Mouse (Mus musculus): ENCODE data around the gene Snrnp70. TPM values are rescaled to one million over a fixed set of nuclear protein-coding genes. Genes with fewer than 3 reads are reported as not detected.
"Not testable (repeated sequence)": the region's sequence is repeated elsewhere in the genome, so short reads cannot be mapped to it uniquely, and the experiment has no call there.

The Snrnp70 gene
- total RNA-seq, 2 experiments from 2014 or later, result 203 to 223 TPM

- DNase-seq, result no peak
These were observed 14.1 kb upstream of the Snrnp70 start for GRCm38 (mm10) chr7:45409497-45410163.

GRCm38 (mm10) chr7:45408949-45409348 lies 13.4 kb upstream of the Snrnp70 start:
- DNase-seq, result no peak

- no peak for DNase-seq
These were observed 12.8 kb upstream of the Snrnp70 start for GRCm38 (mm10) chr7:45408351-45408750.

- DNase-seq, result no peak
These were observed 12.3 kb upstream of the Snrnp70 start for GRCm38 (mm10) chr7:45407836-45408235.

DNA sequence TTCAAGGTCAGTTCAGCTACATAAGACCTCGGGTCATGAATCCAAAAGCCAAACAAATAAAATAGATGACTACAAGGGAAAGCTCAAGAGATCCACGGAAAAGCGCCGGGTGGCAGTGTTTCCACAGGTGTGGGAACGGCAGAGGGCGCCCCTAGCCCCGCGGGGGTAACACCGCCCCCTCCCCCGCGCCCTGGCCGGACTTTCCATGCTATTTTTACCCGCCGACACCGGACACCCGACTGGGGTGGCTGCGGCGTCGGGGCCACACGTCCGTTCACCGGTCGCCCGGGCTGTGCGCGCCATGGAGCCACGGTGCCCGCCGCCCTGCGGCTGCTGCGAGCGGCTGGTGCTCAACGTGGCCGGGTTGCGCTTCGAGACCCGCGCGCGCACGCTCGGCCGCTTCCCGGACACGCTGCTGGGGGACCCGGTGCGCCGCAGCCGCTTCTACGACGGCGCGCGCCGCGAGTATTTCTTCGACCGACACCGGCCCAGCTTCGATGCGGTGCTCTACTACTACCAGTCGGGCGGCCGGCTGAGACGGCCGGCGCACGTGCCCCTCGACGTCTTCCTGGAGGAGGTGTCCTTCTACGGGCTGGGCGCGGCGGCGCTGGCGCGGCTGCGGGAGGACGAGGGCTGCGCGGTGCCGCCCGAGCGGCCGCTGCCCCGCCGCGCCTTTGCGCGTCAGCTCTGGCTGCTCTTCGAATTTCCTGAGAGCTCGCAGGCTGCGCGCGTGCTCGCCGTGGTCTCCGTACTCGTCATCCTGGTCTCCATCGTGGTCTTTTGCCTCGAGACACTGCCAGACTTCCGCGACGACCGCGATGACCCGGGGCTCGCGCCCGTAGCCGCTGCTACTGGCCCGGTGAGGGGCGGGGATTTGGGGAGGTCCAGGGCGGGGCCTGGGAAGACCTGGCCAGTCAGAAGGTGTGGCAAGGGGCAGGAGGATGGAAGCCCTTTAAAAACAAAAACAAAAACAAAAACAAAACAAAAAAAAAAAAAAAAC lies 10.9 kb upstream of the Snrnp70 start:
- peak; percentile 62 for DNase-seq

DNA sequence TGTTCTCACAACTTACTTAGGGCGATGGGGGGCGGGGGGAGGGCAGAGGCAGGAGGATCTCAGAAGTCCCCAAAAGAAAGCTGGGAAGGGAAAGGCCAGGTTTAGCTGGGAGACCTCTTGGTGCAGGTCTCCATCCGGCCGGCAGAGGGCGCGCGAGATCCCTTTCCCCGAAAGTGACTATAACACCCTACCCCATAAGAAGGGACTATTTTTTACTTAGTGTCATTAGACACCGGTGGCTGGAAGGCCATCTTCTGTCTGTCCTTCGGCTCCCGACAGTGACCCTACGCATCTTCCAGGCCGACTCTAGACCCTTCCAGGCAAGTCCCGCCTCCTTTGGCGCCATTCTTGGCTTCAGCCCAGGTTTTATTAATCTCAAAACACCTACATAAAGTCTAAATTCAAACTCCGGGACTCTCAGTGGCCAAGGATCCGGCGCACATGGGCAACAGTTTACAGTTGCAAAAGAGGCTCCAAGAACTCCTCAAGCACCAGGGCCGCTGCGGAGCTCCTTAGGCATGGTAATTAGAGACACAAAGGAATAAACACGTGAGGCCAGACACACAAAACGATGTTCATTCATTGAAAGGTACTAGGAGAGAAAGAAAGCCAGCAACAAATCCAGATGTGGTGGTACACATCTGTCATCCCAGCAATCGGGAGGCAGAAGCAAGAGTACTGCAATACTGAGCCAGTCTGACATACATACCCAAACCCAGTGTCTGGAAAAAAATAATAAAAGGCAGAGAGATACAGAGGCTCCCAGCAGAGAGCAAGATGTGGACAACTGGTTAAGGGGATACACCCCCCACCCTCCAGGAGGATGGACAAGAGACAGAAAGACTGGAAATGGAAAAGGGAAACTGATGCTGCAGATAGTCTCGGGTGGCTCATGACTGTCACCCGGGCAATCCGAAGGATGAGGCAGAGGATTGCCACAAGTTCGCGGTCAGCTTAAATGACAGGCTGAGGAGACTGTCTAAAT lies 9.8 kb upstream of the Snrnp70 start, which contains the start of gene Kcna7:
Kcna7 (plus strand) TSS at position 563 of the 985 bp plus-strand sequence.
- DNase-seq, result peak; percentile 83

- peak; percentile 71 for DNase-seq
These were observed 8.2 kb upstream of the Snrnp70 start for GRCm38 (mm10) chr7:45403532-45404261.

GRCm38 (mm10) chr7:45401521-45402085 lies 6.1 kb upstream of the Snrnp70 start:
- no peak for DNase-seq

GRCm38 (mm10) chr7:45396787-45397186 lies 1.2 kb upstream of the Snrnp70 start:
- no peak for DNase-seq

DNA sequence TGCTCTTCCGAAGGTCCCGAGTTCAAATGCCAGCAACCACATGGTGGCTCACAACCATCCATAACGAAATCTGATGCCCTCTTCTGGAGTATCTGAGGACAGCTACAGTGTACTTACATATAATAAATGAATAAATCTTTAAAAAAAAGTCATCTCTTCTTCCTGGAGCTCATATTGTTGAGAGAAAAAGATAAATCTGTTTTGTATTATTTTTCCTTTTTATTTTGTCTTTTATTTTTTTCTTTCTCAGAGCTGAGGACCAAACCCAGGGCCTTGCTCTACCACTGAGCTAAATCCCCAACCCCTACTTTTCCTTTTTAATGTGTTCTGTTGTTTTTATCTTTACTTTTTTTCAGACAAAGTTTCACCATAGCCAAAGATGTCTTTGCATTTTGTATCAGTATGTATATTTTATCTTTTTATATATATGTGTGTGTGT lies 814 bp upstream of the Snrnp70 start:
- not testable (repeated sequence) for DNase-seq

DNA sequence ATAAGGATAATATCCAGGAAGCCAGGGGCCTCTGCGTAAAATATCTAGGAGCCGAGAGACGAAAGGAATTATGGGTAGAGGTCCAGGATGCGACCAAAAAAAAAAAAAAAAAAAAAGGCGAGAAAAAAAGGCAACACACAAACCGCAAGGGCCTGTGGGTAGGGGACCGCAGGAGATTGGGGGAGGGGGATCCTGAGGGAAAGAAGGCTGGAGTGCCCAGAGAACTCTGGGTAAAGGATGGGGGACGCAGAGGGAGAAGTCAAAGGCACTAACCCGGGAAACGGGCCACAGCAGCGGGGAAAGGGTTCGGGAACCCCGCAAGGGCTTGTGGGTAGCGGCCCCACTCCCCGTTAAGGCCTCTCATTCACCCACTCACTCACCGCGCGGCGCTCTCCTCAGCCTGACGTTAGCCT lies 407 bp downstream of the Snrnp70 start:
- DNase-seq, result no peak

GRCm38 (mm10) chr7:45386077-45386476 lies 9.5 kb downstream of the Snrnp70 start:
- no peak for DNase-seq

GRCm38 (mm10) chr7:45376057-45376456 lies 19.5 kb downstream of the Snrnp70 start:
- no peak for DNase-seq

- no peak for DNase-seq
These were observed 20.9 kb downstream of the Snrnp70 start for GRCm38 (mm10) chr7:45374620-45375019.

DNA sequence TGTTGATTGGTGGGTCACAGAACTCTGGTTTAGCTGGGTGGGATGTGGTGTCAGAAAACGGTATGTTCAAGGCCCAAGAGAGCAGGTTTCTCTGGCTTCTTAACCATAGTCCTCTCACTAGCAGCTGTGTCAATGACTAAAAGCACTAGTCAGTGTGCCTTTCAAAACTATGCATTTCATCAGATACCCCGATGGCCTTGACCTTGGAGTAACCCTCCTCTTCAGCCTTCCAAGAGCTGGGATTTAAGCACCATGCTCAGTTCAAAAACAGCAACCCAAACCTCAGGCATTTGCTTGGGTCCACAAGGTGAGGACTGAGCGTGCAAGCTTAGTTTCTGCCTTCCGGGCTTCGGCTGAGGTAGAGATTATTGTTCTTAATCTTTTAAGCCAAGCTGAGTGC lies 23.2 kb downstream of the Snrnp70 start:
- no peak for DNase-seq

GRCm38 (mm10) chr7:45370475-45371311 lies 24.8 kb downstream of the Snrnp70 start, which contains the start of gene Lin7b:
Lin7b (minus strand) TSS chr7:45370583.
- DNase-seq, result peak; percentile 87

DNA sequence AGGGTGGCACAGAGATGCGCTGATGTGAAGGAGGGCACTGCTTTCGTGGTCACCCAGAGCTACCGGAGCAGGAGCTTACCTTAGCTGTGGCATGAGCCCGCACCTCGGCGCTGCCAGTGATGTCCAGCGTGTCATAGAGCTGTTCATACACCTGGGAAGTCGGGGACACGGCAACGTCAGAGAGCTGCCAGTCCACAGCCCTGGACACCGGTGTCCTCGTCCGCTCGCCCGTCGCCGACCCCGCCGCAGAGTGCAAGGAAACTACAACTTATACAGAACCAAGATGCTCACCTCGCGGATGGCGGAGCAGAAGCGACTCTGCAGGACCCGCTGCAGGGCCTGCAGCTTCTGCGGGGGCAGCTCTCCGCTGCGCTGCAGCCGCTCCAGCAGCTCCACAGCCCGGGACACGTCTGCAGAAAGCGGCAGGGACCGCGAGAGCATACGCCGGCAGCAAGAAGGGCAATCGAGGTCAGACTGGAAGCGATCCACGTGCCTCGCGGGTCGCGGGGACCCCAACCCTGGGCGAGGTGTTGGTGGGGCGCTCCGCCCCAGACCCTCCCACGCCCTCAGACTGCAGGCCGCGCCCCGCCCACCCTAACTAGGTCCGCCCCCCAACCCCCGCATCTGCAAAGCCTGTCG lies 25.6 kb downstream of the Snrnp70 start:
- DNase-seq, result no peak

DNA sequence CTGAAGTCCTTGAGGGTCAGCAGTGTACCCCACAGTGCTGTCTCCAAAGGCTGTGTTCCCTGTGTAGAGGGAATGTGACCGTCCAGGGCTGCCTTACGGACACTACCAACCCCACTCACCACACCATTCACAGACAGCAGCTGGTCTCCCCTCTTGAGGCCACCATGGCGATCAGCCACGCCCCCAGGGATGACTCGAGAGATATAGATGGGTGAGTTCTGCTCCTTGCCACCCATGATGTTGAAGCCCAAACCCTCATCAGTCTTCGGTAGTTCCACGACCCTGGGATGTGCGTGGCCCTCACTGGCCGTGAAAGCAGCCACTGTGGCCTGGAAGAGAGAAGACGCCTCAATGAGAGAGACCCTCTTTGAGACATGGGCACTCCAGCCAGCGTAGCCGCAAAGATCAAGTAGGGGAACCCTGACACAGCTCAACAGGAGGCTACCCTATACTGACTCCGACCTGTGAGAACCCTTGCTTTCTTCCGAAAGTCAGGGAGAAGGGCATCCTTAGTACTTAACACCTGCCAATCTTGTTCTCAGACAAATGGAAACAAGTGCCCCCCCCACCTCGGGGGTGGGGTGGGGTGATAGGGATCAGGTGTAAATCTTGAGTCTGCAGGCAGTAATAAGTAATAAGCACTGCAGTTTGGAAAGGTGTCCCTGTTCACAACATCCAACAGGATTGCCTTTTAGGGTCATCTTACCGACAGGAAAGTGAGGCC lies 26.4 kb downstream of the Snrnp70 start:
- no peak for DNase-seq

GRCm38 (mm10) chr7:45368178-45368577 lies 27.4 kb downstream of the Snrnp70 start:
- DNase-seq, result no peak

Data from heart, postnatal 4 days (tissue).